Mouse (Mus musculus): Measurements from ENCODE around the gene Kif2b. TPM values are rescaled to one million over a fixed set of nuclear protein-coding genes. Genes with fewer than 3 reads are reported as not detected.

Gene Kif2b
- not detected for total RNA-seq (2021)

DNA sequence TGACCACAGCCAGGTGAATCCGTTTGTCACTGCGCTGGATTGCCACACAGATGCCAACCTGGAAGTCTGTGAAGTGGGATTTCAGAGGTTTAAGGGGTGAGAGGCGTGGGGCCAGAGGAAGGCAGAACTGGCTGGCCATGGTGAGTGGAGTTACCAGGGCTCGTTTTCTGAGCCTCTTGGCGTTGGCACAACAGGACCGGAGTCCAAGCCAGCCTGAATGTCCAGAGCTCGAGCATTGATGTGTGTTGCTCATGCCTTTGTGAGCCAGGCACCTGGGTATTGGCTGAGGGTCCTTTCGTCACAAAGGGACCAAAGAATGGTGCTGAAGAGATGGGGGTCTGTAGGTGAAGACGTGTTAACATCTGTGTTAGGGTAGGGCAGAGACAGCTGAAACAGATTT lies at the start of gene Kif2b:
Gene Kif2b (minus strand): TSS at position 242 of the 400 bp plus-strand sequence.
- no peak for DNase-seq (ENCODE audit: extremely low spot score in 1 of 2, low spot score in 1 of 2)

DNA sequence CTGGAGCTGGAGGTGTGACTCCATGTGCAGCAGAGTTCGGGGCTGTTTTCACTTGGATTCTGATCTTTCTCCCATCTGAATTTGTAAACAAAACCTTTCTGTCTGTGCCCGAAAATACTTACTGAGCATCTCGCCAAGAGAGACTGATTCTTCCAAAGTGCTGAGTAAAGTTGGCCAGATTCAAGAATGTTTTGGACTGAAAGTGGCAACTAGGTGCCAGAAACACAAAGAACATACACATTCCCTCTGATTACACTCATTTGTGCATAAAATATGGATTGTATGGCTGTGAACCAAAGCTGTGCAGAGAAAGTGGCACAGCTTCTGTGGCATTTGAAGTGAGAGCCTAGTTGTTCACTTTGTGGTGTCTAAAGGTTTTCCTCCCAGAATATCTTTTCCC lies 15.7 kb upstream of the Kif2b start:
- no peak for DNase-seq (ENCODE audit: extremely low spot score in 1 of 2, low spot score in 1 of 2)

GRCm38 (mm10) chr11:91576856-91577255 lies 502 bp downstream of the Kif2b start:
- DNase-seq (ENCODE audit: extremely low spot score in 1 of 2, low spot score in 1 of 2) = no peak

GRCm38 (mm10) chr11:91575406-91575805 lies 2.0 kb downstream of the Kif2b start:
- no peak for DNase-seq (ENCODE audit: extremely low spot score in 1 of 2, low spot score in 1 of 2)

DNA sequence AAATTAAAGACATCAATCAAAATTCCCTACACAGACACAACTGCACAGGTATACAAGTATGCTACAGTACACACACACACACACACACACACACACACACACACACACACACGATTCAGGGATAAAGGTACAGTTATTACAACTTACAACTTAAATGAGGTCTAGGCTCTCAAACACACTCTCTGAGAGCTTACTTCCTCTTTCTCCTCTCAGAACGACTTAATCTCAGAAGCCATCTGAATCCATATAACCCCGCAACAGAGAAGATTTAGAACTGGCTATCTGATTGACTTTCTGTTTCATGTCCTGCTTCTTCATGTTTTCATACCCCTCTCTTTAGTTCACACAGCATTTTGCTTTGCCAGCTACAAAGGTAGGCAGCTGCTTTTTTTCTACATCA lies 2.9 kb downstream of the Kif2b start:
- no peak for DNase-seq (ENCODE audit: extremely low spot score in 1 of 2, low spot score in 1 of 2)

DNA sequence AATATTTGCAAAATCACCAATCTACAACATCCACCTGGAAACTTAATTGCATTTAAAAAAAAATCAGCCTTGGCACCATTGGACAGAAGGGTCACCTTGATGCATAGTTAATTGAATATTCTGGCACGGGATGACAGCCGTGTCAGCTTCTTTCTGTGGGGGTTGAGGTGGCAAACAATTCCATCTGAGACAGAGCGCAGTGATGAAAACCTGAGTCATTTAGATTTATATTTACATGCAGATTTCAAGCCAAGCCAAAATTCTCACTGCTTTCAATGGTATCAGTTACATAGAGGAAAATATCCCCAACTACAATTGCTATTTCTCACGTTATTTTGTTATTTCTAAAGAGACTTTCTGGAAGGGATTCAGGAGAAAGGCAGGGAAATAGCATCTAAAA lies 46.6 kb downstream of the Kif2b start:
- DNase-seq (ENCODE audit: extremely low spot score in 1 of 2, low spot score in 1 of 2) = no peak
